Mouse (Mus musculus): ENCODE results near the gene Fam208a.
A peak's percentile ranks its signal among the peaks of the same experiment; 100 is the strongest.

Gene Fam208a

DNA sequence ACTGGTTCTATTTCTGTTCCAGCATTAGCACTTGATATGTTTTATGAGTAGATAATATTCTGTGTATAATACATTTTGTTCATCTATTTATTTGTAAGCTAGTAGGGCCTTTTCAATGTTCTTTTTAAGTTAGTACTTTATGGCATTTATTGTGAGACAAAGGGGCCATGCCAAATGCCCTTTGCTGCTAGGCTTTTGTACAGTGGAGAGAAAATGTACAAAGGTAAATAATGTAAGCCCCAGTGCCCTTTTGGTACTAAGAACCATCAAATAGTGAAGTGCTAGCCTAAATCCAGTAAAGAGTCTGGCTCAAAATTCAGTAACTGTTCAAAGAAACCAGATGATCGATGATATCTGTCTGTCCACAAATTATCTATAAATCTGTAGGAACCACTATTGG is 6.3 kb upstream of the Fam208a start:
- no peak for DNase-seq

DNA sequence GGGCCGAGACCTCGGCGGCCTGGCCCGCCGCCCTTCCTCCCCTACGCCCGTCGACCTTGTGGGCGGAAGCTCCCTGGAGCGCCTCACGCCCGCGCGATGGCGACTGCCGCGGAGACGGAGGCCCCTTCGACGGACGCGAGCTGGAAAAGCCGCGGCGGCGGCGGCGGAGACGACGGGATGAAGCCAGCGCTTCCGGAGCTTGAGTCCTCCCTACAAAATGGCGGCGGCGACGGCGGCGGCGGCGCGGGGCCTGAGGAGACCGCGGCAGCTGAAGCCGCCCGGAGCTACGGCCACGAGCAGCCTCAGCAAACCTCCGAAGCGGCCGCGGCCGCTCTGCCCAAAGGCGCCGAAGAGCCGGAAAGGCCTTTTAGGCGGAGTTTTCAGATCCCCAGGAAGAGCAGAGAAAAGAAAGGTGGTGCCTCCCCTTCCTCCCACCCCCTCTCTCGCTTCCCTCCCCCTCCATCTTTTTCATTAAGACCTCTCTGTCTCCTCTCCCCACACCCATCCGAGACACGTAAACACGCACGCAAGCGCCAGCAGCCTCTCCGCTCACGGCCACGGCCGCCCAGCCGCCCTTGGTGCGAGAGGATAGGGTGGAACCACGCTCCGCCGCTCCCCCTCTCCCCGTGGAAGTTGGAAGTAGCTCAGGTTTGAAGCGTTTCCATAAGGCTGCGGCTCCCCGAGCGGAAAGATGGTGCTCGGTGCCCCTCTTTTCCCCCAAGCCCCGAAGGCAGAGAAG is 508 bp downstream of the Fam208a start:
- DNase-seq, result peak; percentile 92

DNA sequence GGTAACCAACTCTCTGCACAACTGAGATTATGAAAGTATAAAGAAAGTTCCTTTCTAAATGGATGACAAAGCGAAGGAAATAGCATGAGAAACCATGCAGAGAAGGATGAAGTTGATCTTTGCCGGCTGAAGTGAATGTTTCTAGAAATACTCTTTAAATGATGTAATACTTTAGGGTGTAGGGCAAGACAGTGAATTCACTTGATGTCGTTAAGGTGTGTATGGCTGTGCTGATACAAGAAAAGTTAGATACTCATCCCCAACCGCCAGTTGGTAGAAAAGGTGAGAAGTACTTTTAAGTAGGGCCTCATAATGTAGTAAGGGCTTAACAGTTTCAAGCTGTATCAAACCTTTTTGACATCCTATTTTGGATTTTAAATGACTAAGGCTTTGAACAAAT is 1.6 kb downstream of the Fam208a start:
- no peak for DNase-seq

DNA sequence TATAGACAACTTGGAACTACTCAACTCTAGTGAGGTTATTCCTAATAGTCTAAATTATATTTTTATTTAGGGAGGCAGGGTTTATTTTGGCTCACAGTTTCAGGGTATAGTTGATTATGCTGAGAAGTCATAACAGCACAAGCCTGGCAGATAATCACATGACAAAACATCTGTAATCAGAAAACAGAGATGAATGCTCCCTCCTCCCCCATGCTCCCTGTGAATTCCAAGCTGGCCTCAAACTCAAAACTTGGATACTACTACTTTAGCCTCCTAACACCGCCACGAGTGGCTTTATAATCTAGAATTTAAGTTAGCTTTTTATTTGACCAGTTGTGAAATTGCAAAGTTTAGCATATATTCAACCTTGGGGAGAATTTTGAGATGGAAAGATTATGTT is 3.4 kb downstream of the Fam208a start:
- DNase-seq, result no peak

DNA sequence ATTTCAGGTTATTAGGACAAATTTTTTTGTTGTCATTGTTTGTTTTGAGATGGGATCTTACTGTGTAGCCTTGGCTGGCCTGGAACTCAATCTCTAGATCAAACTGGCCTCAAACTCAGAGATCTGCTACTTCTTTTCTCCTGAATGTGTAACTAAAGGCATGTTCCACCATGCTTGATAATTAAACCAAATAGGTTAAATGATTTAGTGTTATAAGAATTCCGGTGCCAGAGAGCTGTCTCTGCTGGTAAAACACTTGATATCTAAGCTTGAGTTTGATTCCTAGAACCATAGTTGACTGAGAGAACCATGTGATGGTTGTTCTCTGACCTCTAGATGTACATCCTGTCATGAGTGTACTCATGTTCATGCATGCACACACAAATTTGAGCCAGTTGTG is 7.5 kb downstream of the Fam208a start:
- no peak for DNase-seq

DNA sequence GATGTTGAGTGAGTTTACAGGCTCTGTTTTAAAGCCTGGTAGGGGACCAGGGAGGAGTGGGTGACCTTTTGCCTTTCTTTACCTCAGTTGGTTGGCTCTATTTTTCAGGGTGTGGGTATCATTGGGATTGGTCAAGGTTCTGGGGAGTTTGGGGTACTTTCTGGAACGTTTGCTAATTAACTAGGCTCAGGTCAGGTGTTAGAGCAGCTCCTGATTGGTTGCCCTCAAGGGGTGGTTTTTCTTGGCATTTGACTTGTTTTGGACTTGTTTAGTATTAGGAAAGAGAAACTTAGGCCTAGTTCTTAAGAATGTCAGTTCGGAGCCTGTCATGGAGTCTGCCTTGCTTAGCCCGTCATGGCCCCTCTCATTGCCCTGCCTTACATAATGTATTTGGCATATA is 8.2 kb downstream of the Fam208a start:
- no peak for DNase-seq

DNA sequence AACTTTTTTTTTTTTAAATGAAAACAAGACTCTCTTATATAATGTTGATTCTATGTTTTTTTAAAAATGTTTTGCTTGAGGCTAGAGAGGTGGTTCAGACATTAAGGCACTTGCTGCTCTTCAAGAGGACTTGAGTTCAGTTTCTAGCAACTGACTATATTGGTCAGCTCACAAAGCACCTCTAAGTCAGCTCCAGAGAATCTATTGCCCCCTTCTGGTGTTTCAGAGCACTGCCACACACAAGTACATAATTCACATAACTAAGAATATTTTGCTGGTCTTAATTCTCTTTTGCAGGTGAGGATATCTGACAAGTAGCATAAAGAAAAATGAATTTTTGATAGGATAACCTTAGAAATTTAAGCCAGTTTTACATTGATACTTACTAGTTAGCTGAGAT is 12.3 kb downstream of the Fam208a start:
- DNase-seq, result no peak

DNA sequence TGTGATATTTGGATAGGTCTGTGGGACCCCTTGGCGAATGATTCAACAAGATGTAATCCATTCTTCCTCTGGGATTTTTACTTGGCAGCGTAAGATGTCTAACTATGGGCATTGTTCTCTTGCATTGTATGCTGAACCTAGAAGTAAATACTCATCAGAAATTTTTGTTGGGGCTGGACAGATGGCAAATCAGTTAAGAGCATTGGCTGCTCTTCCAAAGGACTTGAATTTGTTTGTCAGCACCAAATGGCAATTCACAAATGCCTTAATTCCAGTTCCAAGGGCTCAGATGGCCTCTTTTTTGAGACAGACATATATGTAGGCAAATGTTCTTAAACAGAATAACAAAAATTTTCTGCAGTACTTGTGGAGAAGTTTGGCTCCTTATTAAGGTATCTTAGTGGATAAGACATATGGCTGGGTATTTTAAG is 16.2 kb downstream of the Fam208a start:
- peak; percentile 19 for DNase-seq

DNA sequence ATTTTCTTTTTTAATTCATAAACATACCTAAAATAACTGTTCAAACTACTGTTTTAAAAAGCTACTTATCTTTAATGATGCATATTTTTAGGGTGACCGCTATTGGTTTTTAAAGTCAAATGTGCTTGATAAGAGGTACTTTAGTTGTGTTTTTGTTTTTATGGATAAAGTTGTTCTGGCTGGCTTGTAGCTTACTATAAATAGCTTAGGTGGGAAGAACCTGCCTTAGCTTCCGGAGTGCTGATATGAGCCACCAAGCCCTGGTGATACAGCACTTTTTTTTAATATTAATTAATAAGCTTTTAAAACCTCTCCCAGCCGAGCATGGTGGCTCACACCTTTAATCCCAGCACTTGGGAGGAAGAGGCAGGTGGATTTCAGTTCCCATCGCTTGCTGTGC is 18.3 kb downstream of the Fam208a start:
- no peak for DNase-seq

DNA sequence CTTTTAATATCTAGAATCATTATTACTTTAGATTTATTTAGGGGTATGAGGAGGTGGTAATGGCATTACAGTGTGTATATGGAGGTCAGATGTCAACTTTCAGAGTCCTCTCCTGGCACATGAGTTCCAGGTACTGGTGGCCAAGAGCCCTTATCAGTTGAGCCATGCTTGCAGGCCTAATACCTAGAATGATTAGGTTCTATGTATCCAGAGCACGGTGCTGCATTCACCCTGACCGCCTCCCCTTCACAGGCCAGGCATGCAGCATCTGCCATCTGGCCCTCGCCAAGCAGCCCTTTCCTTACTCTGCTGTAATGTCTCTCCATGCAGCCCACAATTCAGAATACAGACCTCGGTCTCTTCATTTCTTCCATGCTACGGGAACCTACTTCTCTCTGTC is 62.8 kb downstream of the Fam208a start:
- no peak for DNase-seq

DNA sequence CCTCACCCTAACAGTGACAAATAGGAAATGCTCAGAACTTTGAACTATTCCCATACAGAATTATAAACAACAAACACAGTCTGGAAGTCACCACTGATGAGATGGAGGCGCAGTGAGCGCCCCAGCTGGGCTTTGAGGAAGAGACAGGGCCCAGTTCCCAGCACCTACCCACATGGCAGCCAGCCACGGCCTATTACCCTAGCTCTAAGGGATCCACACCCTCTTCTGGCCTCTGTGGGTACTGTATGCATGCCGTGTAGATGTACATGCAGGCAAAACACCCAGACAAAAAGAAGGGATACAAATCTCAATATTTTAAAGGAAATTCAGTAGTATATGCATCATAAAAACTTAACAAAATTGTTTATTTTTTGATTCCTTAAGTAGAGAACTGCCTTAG is 64.9 kb downstream of the Fam208a start:
- no peak for DNase-seq

DNA sequence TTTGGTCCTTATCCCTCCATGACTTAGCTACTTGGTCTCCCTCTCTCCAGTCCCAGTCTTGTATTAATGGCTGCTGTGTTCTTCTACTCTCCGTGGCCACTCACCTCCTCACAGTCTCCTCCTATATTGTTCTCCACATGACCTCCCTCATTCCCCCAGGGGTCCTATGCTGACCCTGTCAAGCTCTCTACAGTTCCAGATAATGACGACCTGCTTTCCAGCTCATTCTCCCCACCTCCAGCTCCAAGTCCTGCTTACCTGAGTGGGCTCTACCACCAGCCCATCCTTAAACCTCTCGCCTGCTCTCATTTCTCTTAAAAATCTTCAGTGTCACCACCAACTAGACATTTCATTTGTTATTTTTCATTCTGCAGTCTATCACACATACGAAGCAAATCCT is 72.5 kb downstream of the Fam208a start:
- no peak for DNase-seq

DNA sequence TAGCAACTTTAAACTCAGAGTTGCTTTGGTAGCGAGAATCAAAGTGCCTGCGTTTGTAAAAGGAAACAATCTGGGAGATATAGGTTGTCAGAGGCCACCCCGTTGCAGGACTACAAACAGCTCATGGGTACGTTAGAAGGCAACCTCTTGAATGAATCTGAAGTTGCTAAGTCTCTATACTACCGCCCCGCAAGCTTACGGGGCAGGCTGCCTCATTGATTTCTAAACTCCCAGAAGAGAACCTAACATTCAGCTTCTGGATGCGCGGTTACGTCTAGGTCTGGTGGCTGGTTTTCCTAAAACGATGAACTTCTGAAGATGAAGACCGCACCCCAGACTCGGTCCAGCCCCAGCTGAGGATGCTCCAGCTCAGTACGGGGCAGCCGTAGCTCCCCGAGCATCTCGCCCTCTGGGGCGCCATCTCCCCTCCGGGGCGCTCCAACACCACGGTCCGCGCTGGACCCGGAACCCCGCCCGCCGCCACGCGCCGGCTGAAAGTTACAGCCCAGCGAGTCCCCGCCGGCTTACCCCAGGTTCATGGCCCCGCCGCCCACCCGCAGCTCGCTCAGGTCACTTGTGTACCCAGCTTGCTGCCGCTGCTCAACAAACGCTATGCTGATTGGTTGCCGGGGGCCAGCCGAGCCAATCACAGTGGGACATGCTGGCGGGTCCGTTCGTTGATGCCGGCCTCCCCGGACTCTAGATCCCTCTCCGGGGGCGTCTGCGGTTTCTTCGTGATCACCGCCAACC is 79.4 kb downstream of the Fam208a start, which contains the start of gene Ccdc66:
Gene Ccdc66 (minus strand): TSS at position 567 of the 750 bp plus-strand sequence.
- DNase-seq, result peak; percentile 98

DNA sequence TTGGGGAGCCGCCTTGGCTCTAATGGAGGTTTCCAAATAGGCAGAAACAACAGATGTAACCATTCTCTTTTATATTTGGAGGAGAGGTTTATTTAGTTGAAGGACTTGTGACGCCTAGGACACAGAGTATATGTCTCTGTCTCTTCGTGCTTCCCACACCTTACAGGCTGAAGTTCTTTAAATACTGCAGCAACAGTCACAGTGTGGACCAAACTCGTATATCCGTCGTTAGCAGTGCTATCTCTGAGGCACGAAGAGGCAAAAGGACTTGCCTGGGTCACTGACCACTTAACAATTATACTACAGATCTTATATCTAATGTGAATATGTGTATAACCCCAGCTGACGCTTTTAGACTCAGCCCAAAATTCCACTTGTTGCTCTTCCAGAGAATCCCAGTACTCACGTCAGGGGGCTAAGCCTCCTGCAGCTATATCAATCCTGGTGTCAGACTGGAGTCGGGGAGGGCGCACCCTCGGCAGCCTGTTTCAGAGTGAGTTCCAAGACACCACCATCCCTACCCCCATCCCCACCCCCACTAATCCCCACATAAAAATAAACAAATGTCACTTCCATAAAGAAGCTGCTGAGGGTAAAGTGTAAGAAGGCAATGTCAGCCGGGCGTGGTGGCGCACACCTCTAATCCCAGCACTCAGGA is 80.1 kb downstream of the Fam208a start:
- DNase-seq, result peak; percentile 16

DNA sequence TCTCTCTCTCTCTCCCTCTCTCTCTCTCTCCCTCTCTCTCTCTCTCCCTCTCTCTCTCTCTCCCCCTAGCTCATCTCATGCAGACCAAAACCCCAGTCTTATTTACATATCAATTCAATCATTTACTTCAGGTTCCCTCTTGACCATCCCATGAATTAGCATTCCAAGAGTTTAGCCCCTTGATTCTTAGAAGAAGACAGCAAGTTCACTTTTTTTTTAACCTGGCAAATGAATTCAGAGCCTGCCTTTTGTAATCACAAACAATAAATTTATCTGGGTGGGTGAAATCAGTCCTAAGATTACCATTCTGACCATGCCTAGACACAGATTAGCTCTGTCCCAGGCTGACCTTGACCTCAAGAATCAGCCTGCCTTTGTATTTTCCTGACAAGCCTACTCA is 95.9 kb downstream of the Fam208a start:
- DNase-seq, result no peak
